Mouse (Mus musculus) spleen, postnatal 36 days (tissue): ENCODE data around the gene Mccc2.

Experiments
- DNase-seq, 2 experiments: peaks; one replicate each; pipeline ENCODE4 v3.0.0; 2022; ENCODE audit warnings: low spot score in 2 of 2, mixed read lengths in 1 of 2

Gene Mccc2

DNA sequence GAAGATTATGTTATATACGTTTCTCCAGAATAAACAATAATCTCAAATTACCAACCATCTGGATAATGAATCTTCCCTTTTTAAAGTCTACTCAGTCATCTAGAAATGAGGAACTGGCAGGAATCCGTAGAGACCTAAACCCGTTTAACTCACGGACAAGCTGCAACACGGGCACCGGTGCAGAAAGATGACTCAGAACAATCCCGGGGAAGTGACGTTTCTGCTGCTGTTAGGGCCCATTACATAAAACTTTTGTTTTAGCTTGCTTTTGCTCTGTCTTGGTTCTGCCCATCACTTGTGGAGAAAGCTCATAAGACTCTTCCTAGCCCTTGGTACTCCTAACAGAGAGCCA, 76.1 kb downstream of the Mccc2 start:
- DNase-seq: no peak

GRCm38 (mm10) chr13:99938606-99939319, 76.7 kb downstream of the Mccc2 start:
- DNase-seq: no peak

- DNase-seq: no peak
Measured at GRCm38 (mm10) chr13:99937741-99938140, 77.7 kb downstream of the Mccc2 start.

DNA sequence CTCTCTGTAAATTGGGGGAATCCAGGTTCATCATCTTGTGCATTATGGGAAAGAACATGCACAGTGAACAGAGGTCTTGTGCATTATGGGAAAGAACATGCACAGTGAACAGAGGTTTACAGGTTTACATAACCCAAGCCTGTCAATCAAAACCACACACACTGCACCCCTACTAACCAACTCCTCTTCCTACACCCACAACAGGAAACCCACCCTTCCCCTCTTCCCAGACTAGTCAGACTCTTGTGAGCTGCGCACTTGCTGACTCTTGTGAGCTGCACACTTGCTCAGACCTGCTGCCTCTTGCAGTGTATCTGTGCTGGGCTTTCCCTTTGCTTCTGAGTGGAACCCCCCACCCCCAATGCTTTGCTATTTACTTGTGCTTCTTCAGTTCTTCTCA, 83.0 kb downstream of the Mccc2 start:
- DNase-seq: no peak

GRCm38 (mm10) chr13:99931502-99931901, 83.9 kb downstream of the Mccc2 start:
- no peak for DNase-seq

- no peak for DNase-seq
Measured at GRCm38 (mm10) chr13:99926249-99926648, 89.2 kb downstream of the Mccc2 start.

GRCm38 (mm10) chr13:99915632-99916031, 99.8 kb downstream of the Mccc2 start:
- DNase-seq: peak; percentile 4 to 8

DNA sequence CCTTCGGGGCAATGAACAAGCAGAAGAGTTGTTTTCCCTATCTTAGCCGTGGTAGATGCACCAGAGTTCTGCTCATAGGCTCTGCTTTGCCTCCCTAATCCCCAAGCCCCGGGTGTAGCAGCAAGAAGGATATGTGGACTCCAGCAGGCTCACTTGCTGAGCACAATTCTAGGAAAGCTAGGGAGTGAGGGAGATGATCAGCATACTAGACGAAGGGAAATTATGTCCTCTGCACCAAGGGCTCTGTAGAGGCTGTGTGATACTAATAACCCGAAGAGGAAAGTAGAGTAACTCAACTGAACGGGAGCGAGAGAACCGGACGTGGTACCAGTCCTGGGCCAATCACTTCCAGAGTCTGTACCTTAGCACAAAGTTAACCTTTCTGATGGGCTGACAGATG, 114.5 kb downstream of the Mccc2 start, which contains the start of gene Cartpt:
Cartpt (minus strand) TSS at position 127 of the 400 bp plus-strand sequence.
- no peak for DNase-seq

GRCm38 (mm10) chr13:99900557-99900892, 114.9 kb downstream of the Mccc2 start:
- DNase-seq: peak; percentile 5 to 10

DNA sequence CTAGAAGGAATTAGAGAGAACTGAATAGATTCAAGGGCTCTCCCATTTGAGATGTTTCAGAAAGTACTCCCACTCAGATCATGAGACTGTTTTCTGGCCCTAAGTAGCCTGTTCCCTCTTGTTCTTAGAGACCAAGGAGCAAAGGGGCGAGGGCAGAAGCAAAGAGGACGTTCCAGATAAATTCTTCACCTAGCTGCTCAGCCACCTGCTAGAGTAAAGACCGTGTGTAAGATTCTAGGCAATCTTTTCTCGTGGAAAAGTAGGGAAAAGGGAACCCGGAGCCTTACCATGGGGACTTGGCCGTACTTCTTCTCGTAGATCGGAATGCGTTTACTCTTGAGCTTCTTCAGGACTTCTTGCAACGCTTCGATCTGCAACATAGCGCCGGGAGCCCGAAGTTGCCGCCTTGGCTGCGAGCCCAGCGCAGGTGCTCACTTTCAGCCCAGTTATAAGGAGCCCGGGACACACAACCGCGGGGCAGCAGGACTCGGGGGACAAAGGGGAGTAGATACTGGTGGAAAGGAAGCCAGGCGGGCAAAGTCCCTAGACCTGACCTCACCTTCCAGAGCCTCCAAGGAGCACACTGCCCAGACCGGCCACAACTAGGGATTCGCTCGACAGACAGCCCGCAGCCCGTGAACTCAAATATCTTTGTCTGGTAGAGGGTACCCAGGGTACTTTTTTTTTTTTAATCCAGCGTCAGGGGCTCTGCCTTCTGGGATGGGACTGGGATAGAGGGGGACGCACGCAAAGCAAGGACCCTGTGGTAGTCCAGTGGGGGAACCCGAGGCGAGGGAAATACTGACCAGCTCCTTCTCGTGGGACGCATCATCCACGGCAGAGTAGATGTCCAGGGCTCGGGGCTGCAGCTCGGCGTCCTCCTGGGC, 115.5 kb downstream of the Mccc2 start:
- no peak for DNase-seq

GRCm38 (mm10) chr13:99898816-99899215, 116.6 kb downstream of the Mccc2 start:
- no peak for DNase-seq
